Mouse (Mus musculus): Measurements from ENCODE around the gene Mief2.

GRCm38 (mm10) chr11:60736491-60736890 is 8.3 kb downstream of the Mief2 start:
- no peak for TF ChIP-seq CTCF (IDR thresholded peaks at IDR 0.05; ENCODE audit: borderline replicate concordance, insufficient read depth, low read length)
- TF ChIP-seq POLR2A (IDR thresholded peaks at IDR 0.05; ENCODE audit: low read depth, low read length), result no peak
